Mouse (Mus musculus): ENCODE results near the gene Kcnk10.

DNA sequence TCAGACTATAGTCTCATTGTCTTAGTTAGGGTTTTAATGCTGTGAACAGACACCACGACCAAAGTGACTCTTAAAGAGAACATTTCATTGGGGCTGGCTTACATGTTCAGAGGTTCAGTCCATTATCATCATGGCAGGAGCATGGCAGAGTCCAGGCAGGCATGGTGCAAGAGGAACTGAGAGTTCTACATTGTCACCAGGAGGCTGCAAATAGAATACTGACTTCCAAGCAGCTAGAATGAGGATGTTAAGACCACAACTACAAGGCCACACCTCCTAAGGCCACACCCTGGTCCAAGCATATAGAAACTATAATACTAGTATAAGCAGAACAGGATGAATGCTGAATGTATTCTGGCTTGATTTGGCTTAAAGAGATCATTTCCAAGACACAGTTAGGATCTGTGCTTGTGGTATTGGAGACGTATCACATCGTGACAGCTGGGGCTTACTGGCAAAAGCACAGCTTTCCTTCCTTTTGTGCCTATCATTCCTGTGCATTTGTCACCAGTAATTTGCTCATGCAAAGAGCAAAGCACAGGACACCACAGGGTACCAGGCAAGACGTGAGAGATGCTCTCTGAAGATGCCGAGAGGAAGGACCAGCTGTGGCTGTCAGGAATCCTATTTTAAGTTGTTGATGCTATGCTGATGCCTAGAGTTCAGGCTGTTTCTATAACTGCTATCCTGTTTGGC lies 28.6 kb upstream of the Kcnk10 start:
- TF ChIP-seq CTCF (conservative IDR thresholded peaks at IDR 0.05; ENCODE audit: low read length) (no peak), POU5F1 (IDR thresholded peaks at IDR 0.05; ENCODE audit: borderline replicate concordance, low read length) (no peak), NANOG (IDR thresholded peaks at IDR 0.05; ENCODE audit: borderline replicate concordance, low read length) (no peak)
